Mouse (Mus musculus): ENCODE results near the gene Cope. TPM values are rescaled to one million over a fixed set of nuclear protein-coding genes. Genes with fewer than 3 reads are reported as not detected.

Cope gene
- polyA plus RNA-seq, 1 experiment from 2014 or later = 268 TPM

GRCm38 (mm10) chr8:70317872-70318271 is 15.6 kb downstream of the Cope start:
- peaks cover 22% of the 10 kb centered on the region for H3K4me1 ChIP-seq (ENCODE audit: control insufficient read depth, insufficient read depth, low read length)
- H3K36me3 ChIP-seq (ENCODE audit: control insufficient read depth, insufficient read depth, low read length) = peaks cover 9% of the 10 kb centered on the region
- no peaks in the 10 kb centered on the region for H3K27me3 ChIP-seq (ENCODE audit: control insufficient read depth, insufficient read depth, low read depth, low read length)
- no peak for ATAC-seq
- WGBS = 86% methylated on average over 5 of the region's 5 CpGs
- H3K4me3 ChIP-seq (ENCODE audit: low read depth, low read length) = peak overlapping the region; percentile 78; the same call in 1 of the 2 replicates
- no peak overlapping the region for H3K9ac ChIP-seq (ENCODE audit: low read depth, low read length)
- no peaks in the 10 kb centered on the region for H3K9me3 ChIP-seq (replicated peaks; ENCODE audit: control insufficient read depth, low read length, poor library complexity, severe bottlenecking)
- peak overlapping the region; percentile 97 for H3K27ac ChIP-seq (ENCODE audit: low read length)
- peak overlapping the region; percentile 61 for H3K4me2 ChIP-seq (ENCODE audit: low read length)

- Histone ChIP-seq H3K4me3 (ENCODE audit: low read depth, low read length) (no peak overlapping the region), H3K4me2 (ENCODE audit: low read length) (no peak overlapping the region), H3K36me3 (ENCODE audit: control insufficient read depth, insufficient read depth, low read length) (peaks cover 16% of the 10 kb centered on the region), H3K27ac (ENCODE audit: low read length) (no peak overlapping the region), H3K27me3 (ENCODE audit: control insufficient read depth, insufficient read depth, low read depth, low read length) (no peaks in the 10 kb centered on the region), H3K4me1 (ENCODE audit: control insufficient read depth, insufficient read depth, low read length) (no peaks in the 10 kb centered on the region), H3K9me3 (replicated peaks; ENCODE audit: control insufficient read depth, low read length, poor library complexity, severe bottlenecking) (no peaks in the 10 kb centered on the region), H3K9ac (ENCODE audit: low read depth, low read length) (no peak overlapping the region)
- ATAC-seq = no peak
- 99% methylated on average over 3 of the region's 3 CpGs for WGBS
Observed at GRCm38 (mm10) chr8:70323716-70324115, 21.4 kb downstream of the Cope start.

- Histone ChIP-seq H3K9ac (ENCODE audit: low read depth, low read length) (no peak overlapping the region), H3K4me1 (ENCODE audit: control insufficient read depth, insufficient read depth, low read length) (peaks cover 10% of the 10 kb centered on the region), H3K27ac (ENCODE audit: low read length) (no peak overlapping the region), H3K4me2 (ENCODE audit: low read length) (no peak overlapping the region), H3K27me3 (ENCODE audit: control insufficient read depth, insufficient read depth, low read depth, low read length) (no peaks in the 10 kb centered on the region), H3K9me3 (replicated peaks; ENCODE audit: control insufficient read depth, low read length, poor library complexity, severe bottlenecking) (no peaks in the 10 kb centered on the region), H3K36me3 (ENCODE audit: control insufficient read depth, insufficient read depth, low read length) (peaks cover 29% of the 10 kb centered on the region), H3K4me3 (ENCODE audit: low read depth, low read length) (no peak overlapping the region)
- no peak for ATAC-seq
- 97% methylated on average over 6 of the region's 6 CpGs for WGBS
Observed at GRCm38 (mm10) chr8:70327512-70327911, 25.2 kb downstream of the Cope start.

- H3K36me3 ChIP-seq (ENCODE audit: control insufficient read depth, insufficient read depth, low read length) = peaks cover 47% of the 10 kb centered on the region
- no peaks in the 10 kb centered on the region for H3K9me3 ChIP-seq (replicated peaks; ENCODE audit: control insufficient read depth, low read length, poor library complexity, severe bottlenecking)
- peaks cover 10% of the 10 kb centered on the region for H3K4me1 ChIP-seq (ENCODE audit: control insufficient read depth, insufficient read depth, low read length)
- no peak for ATAC-seq
- H3K27me3 ChIP-seq (ENCODE audit: control insufficient read depth, insufficient read depth, low read depth, low read length) = no peaks in the 10 kb centered on the region
- 0 out of 2 replicates have a peak within 1 kb of the TSS, but pooled peaks have one; percentile 46 for H3K9ac ChIP-seq (ENCODE audit: low read depth, low read length)
- H3K27ac ChIP-seq (ENCODE audit: low read length) = 0 out of 2 replicates have a peak within 1 kb of the TSS, but pooled peaks have one; percentile 28
- WGBS = 26% methylated on average over 14 of the region's 14 CpGs
- H3K4me3 ChIP-seq (ENCODE audit: low read depth, low read length) = no peak within 1 kb of the TSS
- H3K4me2 ChIP-seq (ENCODE audit: low read length) = no peak within 1 kb of the TSS; the same call in 1 of the 2 replicates
Observed at GRCm38 (mm10) chr8:70329124-70329834, 27.0 kb downstream of the Cope start, which contains the start of gene Gdf1. Gene Gdf1 (plus strand): TSS chr8:70329817.

- no peak overlapping the region; the same call in 1 of the 2 replicates for H3K4me2 ChIP-seq (ENCODE audit: low read length)
- peak; percentile 2; the same call in 1 of the 2 replicates for ATAC-seq
Observed at GRCm38 (mm10) chr8:70329835-70330740, 27.8 kb downstream of the Cope start.

GRCm38 (mm10) chr8:70330741-70331364 is 28.5 kb downstream of the Cope start:
- H3K27me3 ChIP-seq (ENCODE audit: control insufficient read depth, insufficient read depth, low read depth, low read length) = no peaks in the 10 kb centered on the region
- H3K36me3 ChIP-seq (ENCODE audit: control insufficient read depth, insufficient read depth, low read length) = peaks cover 58% of the 10 kb centered on the region
- H3K4me2 ChIP-seq (ENCODE audit: low read length) = no peak overlapping the region; the same call in 1 of the 2 replicates
- peaks cover 10% of the 10 kb centered on the region for H3K4me1 ChIP-seq (ENCODE audit: control insufficient read depth, insufficient read depth, low read length)
- no peaks in the 10 kb centered on the region for H3K9me3 ChIP-seq (replicated peaks; ENCODE audit: control insufficient read depth, low read length, poor library complexity, severe bottlenecking)
- H3K27ac ChIP-seq (ENCODE audit: low read length) = 0 out of 2 replicates have a peak overlapping the region, but pooled peaks have one; percentile 28
- WGBS = 21% methylated on average over 52 of the region's 53 CpGs
- ATAC-seq = peak; percentile 79
- 0 out of 2 replicates have a peak overlapping the region, but pooled peaks have one; percentile 14 for H3K9ac ChIP-seq (ENCODE audit: low read depth, low read length)
- H3K4me3 ChIP-seq (ENCODE audit: low read depth, low read length) = no peak overlapping the region

More at GRCm38 (mm10) chr8:70329835-70330740, 27.8 kb downstream of the Cope start:
- H3K27ac ChIP-seq (ENCODE audit: low read length) = 0 out of 2 replicates have a peak overlapping the region, but pooled peaks have one; percentile 28
- H3K27me3 ChIP-seq (ENCODE audit: control insufficient read depth, insufficient read depth, low read depth, low read length) = no peaks in the 10 kb centered on the region
- 11% methylated on average over 41 of the region's 45 CpGs for WGBS
- H3K9ac ChIP-seq (ENCODE audit: low read depth, low read length) = 0 out of 2 replicates have a peak overlapping the region, but pooled peaks have one; percentile 46
- no peak overlapping the region for H3K4me3 ChIP-seq (ENCODE audit: low read depth, low read length)
- peaks cover 10% of the 10 kb centered on the region for H3K4me1 ChIP-seq (ENCODE audit: control insufficient read depth, insufficient read depth, low read length)
- no peaks in the 10 kb centered on the region for H3K9me3 ChIP-seq (replicated peaks; ENCODE audit: control insufficient read depth, low read length, poor library complexity, severe bottlenecking)
- H3K36me3 ChIP-seq (ENCODE audit: control insufficient read depth, insufficient read depth, low read length) = peaks cover 52% of the 10 kb centered on the region

- no peaks in the 10 kb centered on the region for H3K9me3 ChIP-seq (replicated peaks; ENCODE audit: control insufficient read depth, low read length, poor library complexity, severe bottlenecking)
- H3K9ac ChIP-seq (ENCODE audit: low read depth, low read length) = peak overlapping the region; percentile 45; the same call in 1 of the 2 replicates
- 0 out of 2 replicates have a peak overlapping the region, but pooled peaks have one; percentile 39 for H3K27ac ChIP-seq (ENCODE audit: low read length)
- peaks cover 10% of the 10 kb centered on the region for H3K4me1 ChIP-seq (ENCODE audit: control insufficient read depth, insufficient read depth, low read length)
- H3K4me3 ChIP-seq (ENCODE audit: low read depth, low read length) = no peak overlapping the region
- no peak overlapping the region for H3K4me2 ChIP-seq (ENCODE audit: low read length)
- H3K27me3 ChIP-seq (ENCODE audit: control insufficient read depth, insufficient read depth, low read depth, low read length) = no peaks in the 10 kb centered on the region
- no peak for ATAC-seq
- 56% methylated on average over 19 of the region's 19 CpGs for WGBS
- H3K36me3 ChIP-seq (ENCODE audit: control insufficient read depth, insufficient read depth, low read length) = peaks cover 60% of the 10 kb centered on the region
Observed at GRCm38 (mm10) chr8:70331526-70331925, 29.2 kb downstream of the Cope start.

GRCm38 (mm10) chr8:70332070-70332877 is 30.0 kb downstream of the Cope start:
- Histone ChIP-seq H3K9ac (ENCODE audit: low read depth, low read length) (0 out of 2 replicates have a peak overlapping the region, but pooled peaks have one; percentile 20), H3K9me3 (replicated peaks; ENCODE audit: control insufficient read depth, low read length, poor library complexity, severe bottlenecking) (no peaks in the 10 kb centered on the region), H3K4me2 (ENCODE audit: low read length) (no peak overlapping the region), H3K27me3 (ENCODE audit: control insufficient read depth, insufficient read depth, low read depth, low read length) (no peaks in the 10 kb centered on the region), H3K27ac (ENCODE audit: low read length) (no peak overlapping the region; the same call in none of the 2 replicates), H3K4me1 (ENCODE audit: control insufficient read depth, insufficient read depth, low read length) (peaks cover 10% of the 10 kb centered on the region), H3K4me3 (ENCODE audit: low read depth, low read length) (no peak overlapping the region), H3K36me3 (ENCODE audit: control insufficient read depth, insufficient read depth, low read length) (peaks cover 66% of the 10 kb centered on the region)
- peak; percentile 76 for ATAC-seq
- WGBS = 28% methylated on average over 35 of the region's 41 CpGs
